Comparison of ENCODE assay signal across 1 mouse cellular context in the genomic region with DNA sequence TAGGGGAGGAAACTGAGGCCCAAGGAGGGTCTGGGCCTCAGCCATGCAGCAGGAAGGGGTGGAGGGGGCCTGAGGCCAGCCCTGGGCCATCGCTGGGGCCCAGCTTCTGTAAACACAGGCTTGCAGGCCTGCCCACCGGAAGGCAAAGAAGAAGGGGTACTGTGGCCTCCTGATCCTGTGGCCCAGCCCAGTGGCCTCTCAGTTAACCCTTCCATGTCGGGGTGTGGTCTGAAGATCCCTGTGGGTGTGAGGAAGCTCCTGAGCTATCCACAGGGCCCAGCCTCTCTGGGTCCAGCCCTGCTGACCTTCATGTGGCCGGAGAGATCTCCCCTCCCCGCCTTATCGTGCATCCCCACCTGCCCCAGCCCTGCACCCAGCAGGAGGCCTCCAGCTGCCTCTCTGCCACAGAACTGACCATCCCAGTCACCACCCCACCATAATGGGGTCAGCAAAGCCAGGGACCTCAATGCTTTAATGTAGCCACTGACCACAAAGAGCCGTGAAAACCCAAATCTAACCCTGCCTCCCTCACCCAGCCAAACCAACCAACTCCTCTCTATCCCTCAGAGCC.
TF ChIP-seq lines count a peak whose summit lies in the region.

No protein-coding gene starts in this region.

TF ChIP-seq in myocyte, 11 proteins besides CTCF, POLR2A, EP300 and RAD21:
- no peak for TF ChIP-seq MAX (IDR thresholded peaks at IDR 0.05; ENCODE audit: low read depth)
- TF ChIP-seq TCF3 (IDR thresholded peaks at IDR 0.05; ENCODE audit: insufficient read length, low read depth): peak; percentile 89
- peak; percentile 47 for TF ChIP-seq TCF12 (IDR thresholded peaks at IDR 0.05; ENCODE audit: insufficient read depth, poor library complexity, severe bottlenecking)
- TF ChIP-seq CEBPB (IDR thresholded peaks at IDR 0.05; ENCODE audit: insufficient read depth, poor library complexity, severe bottlenecking): no peak
- peak in 2 of 3 experiments; percentile 87 to 94 for TF ChIP-seq MYOD1 (IDR thresholded peaks at IDR 0.05; ENCODE audit: control insufficient read depth in 1 of 3, insufficient read length in 2 of 3, low read depth in 2 of 3)
- TF ChIP-seq SRF (IDR thresholded peaks at IDR 0.05; ENCODE audit: control insufficient read depth, insufficient read length, low read depth): no peak
- no peak for TF ChIP-seq E2F4 (IDR thresholded peaks at IDR 0.05; ENCODE audit: insufficient read depth)
- TF ChIP-seq REST (IDR thresholded peaks at IDR 0.05; ENCODE audit: insufficient read depth, insufficient read length): no peak
- TF ChIP-seq USF1 (IDR thresholded peaks at IDR 0.05; ENCODE audit: low read depth): no peak
- peak; percentile 19 to 98 (median 97) for TF ChIP-seq MYOG (IDR thresholded peaks at IDR 0.05; ENCODE audit: control insufficient read depth in 1 of 3, insufficient read depth in 1 of 3, insufficient read length in 2 of 3, low read depth in 2 of 3)
